Mouse (Mus musculus) thymus, postnatal 4 days (tissue): ENCODE data around the gene Akap11.
"Not testable (repeated sequence)": the region's sequence is repeated elsewhere in the genome, so short reads cannot be mapped to it uniquely, and the experiment has no call there.

Source experiments
- DNase-seq: peaks from one replicate; pipeline ENCODE4 v3.0.0; 2021

Gene Akap11

GRCm38 (mm10) chr14:78536281-78537165 is at the start of gene Akap11:
TSS of gene Akap11 (minus strand) at chr14:78536808.
- peak; percentile 93 for DNase-seq

- DNase-seq = no peak
Observed at GRCm38 (mm10) chr14:78584222-78584621, 47.6 kb upstream of the Akap11 start.

GRCm38 (mm10) chr14:78583168-78583567 is 46.6 kb upstream of the Akap11 start:
- no peak for DNase-seq

GRCm38 (mm10) chr14:78575899-78576298 is 39.3 kb upstream of the Akap11 start:
- DNase-seq = peak; percentile 60

- no peak for DNase-seq
Observed at GRCm38 (mm10) chr14:78568410-78568809, 31.8 kb upstream of the Akap11 start.

- DNase-seq = no peak
Observed at GRCm38 (mm10) chr14:78566431-78566830, 29.8 kb upstream of the Akap11 start.

GRCm38 (mm10) chr14:78564292-78564691 is 27.7 kb upstream of the Akap11 start:
- no peak for DNase-seq

- no peak for DNase-seq
Observed at GRCm38 (mm10) chr14:78563211-78563610, 26.6 kb upstream of the Akap11 start.

GRCm38 (mm10) chr14:78562121-78562520 is 25.5 kb upstream of the Akap11 start:
- no peak for DNase-seq

GRCm38 (mm10) chr14:78559042-78559441 is 22.4 kb upstream of the Akap11 start:
- DNase-seq = peak; percentile 28

GRCm38 (mm10) chr14:78554830-78555229 is 18.2 kb upstream of the Akap11 start:
- not testable (repeated sequence) for DNase-seq

GRCm38 (mm10) chr14:78553661-78554060 is 17.1 kb upstream of the Akap11 start:
- DNase-seq = no peak

- DNase-seq = no peak
Observed at GRCm38 (mm10) chr14:78548807-78549206, 12.2 kb upstream of the Akap11 start.

GRCm38 (mm10) chr14:78541319-78541718 is 4.7 kb upstream of the Akap11 start:
- no peak for DNase-seq

GRCm38 (mm10) chr14:78539821-78540220 is 3.2 kb upstream of the Akap11 start:
- DNase-seq = no peak

GRCm38 (mm10) chr14:78538572-78539320 is 2.1 kb upstream of the Akap11 start:
- no peak for DNase-seq

- DNase-seq = no peak
Observed at GRCm38 (mm10) chr14:78537551-78537950, 943 bp upstream of the Akap11 start.

- no peak for DNase-seq
Observed at GRCm38 (mm10) chr14:78535366-78535765, 1.2 kb downstream of the Akap11 start.

GRCm38 (mm10) chr14:78534651-78535050 is 2.0 kb downstream of the Akap11 start:
- DNase-seq = no peak

- DNase-seq = no peak
Observed at GRCm38 (mm10) chr14:78533701-78534100, 2.9 kb downstream of the Akap11 start.

GRCm38 (mm10) chr14:78532345-78532744 is 4.3 kb downstream of the Akap11 start:
- DNase-seq = no peak

- DNase-seq = no peak
Observed at GRCm38 (mm10) chr14:78530256-78530655, 6.4 kb downstream of the Akap11 start.

GRCm38 (mm10) chr14:78528461-78529425 is 7.9 kb downstream of the Akap11 start:
- DNase-seq = no peak
